Mouse (Mus musculus) small intestine, adult 2 months (tissue): ENCODE measurements around the gene Gmppb. TPM values are rescaled to one million over a fixed set of nuclear protein-coding genes. Genes with fewer than 3 reads are reported as not detected.

ENCODE experiments used
- H3K27ac ChIP-seq: fragments of 200-500 bp; 2 replicates; pipeline ENCODE4 v1.5.1; 2012; ENCODE audit warnings: low read depth, low read length, control low read depth, inconsistent platforms; ENCODE audit not compliant: insufficient read depth
- H3K27me3 ChIP-seq: fragments of 200-500 bp; 2 replicates; pipeline ENCODE4 v1.6.1; 2012; ENCODE audit warnings: mild to moderate bottlenecking, moderate library complexity, low read length, inconsistent platforms; ENCODE audit not compliant: control insufficient read depth, insufficient read depth
- H3K36me3 ChIP-seq: fragments of 200-500 bp; 2 replicates; pipeline ENCODE4 v1.6.1; 2012; ENCODE audit warnings: mild to moderate bottlenecking, low read length, control low read depth, inconsistent platforms; ENCODE audit not compliant: control insufficient read depth, insufficient read depth
- H3K4me1 ChIP-seq: fragments of 200-500 bp; 2 replicates; pipeline ENCODE4 v1.6.1; 2012; ENCODE audit warnings: low read length, inconsistent platforms, mixed read lengths; ENCODE audit not compliant: control insufficient read depth, insufficient read depth, insufficient read length
- H3K4me3 ChIP-seq: fragments of 200-500 bp; 2 replicates; pipeline ENCODE4 v1.5.1; 2012; ENCODE audit warnings: low read depth, mild to moderate bottlenecking, control low read depth, inconsistent platforms, low read length, moderate library complexity
- CTCF ChIP-seq: fragments of 200-500 bp; IDR thresholded peaks from 2 replicates; pipeline ENCODE4 v1.5.1; 2012; ENCODE audit warnings: low read depth, mild to moderate bottlenecking, control low read depth, inconsistent platforms, low read length, moderate library complexity, mixed read lengths; ENCODE audit not compliant: insufficient replicate concordance, insufficient read length; ENCODE audit errors: extremely low read depth
- POLR2A ChIP-seq: fragments of 200-500 bp; IDR thresholded peaks from 2 replicates; pipeline ENCODE4 v1.6.1; 2012; ENCODE audit warnings: low read depth, mild to moderate bottlenecking, control low read depth, inconsistent platforms, low read length, moderate library complexity
- WGBS: fragments of 180-500 bp; shearing (Covaris S2); methylation state at CpG from one replicate; pipeline ENCODE4 v1.1.7; 2018; 5-methylcytosine and 5-hydroxymethylcytosine counted together
- polyA plus RNA-seq: library from polyadenylated mRNA; depleted of rRNA; stranded (reverse); fragments of >200 nt; gene quantifications from 2 replicates; pipeline ENCODE4 v1.2.3, GENCODE M21; 2012

Gmppb gene
- polyA plus RNA-seq, 1 experiment: 56.7 TPM

GRCm38 (mm10) chr9:108044751-108045492 is 4.1 kb upstream of the Gmppb start:
- WGBS: 92% methylated on average over 8 of the region's 8 CpGs
- peaks cover 13% of the 10 kb centered on the region for H3K4me1 ChIP-seq
- no peaks in the 10 kb centered on the region for H3K27me3 ChIP-seq
- H3K36me3 ChIP-seq: peaks cover 36% of the 10 kb centered on the region
- H3K27ac ChIP-seq: no peak overlapping the region
- H3K4me3 ChIP-seq: no peak overlapping the region
- no peak for TF ChIP-seq POLR2A
- no peak for TF ChIP-seq CTCF

- peaks cover 40% of the 10 kb centered on the region for H3K36me3 ChIP-seq
- TF ChIP-seq CTCF: no peak
- no peak for TF ChIP-seq POLR2A
- H3K4me1 ChIP-seq: peaks cover 15% of the 10 kb centered on the region
- H3K4me3 ChIP-seq: no peak overlapping the region
- no peaks in the 10 kb centered on the region for H3K27me3 ChIP-seq
- WGBS: 92% methylated on average over 4 of the region's 4 CpGs
- no peak overlapping the region for H3K27ac ChIP-seq
Observed at GRCm38 (mm10) chr9:108046582-108046981, 2.5 kb upstream of the Gmppb start.

- 34% methylated on average over 17 of the region's 17 CpGs for WGBS
- H3K4me3 ChIP-seq: peak overlapping the region; percentile 62
- peaks cover 15% of the 10 kb centered on the region for H3K4me1 ChIP-seq
- H3K36me3 ChIP-seq: peaks cover 47% of the 10 kb centered on the region
- no peaks in the 10 kb centered on the region for H3K27me3 ChIP-seq
- H3K27ac ChIP-seq: peak overlapping the region; percentile 90
- no peak for TF ChIP-seq POLR2A
- TF ChIP-seq CTCF: no peak
Observed at GRCm38 (mm10) chr9:108047601-108048565, 1.2 kb upstream of the Gmppb start.

- H3K4me1 ChIP-seq: peaks cover 21% of the 10 kb centered on the region
- H3K27ac ChIP-seq: peak overlapping the region; percentile 90
- no peaks in the 10 kb centered on the region for H3K27me3 ChIP-seq
- 2% methylated on average over 19 of the region's 19 CpGs for WGBS
- TF ChIP-seq CTCF: no peak
- no peak for TF ChIP-seq POLR2A
- H3K4me3 ChIP-seq: peak overlapping the region; percentile 62
- H3K36me3 ChIP-seq: peaks cover 46% of the 10 kb centered on the region
Observed at GRCm38 (mm10) chr9:108048566-108048955, 481 bp upstream of the Gmppb start.

- peak overlapping the region; percentile 97 for H3K27ac ChIP-seq
- H3K4me1 ChIP-seq: peaks cover 30% of the 10 kb centered on the region
- 15% methylated on average over 15 of the region's 15 CpGs for whole genome bisulfite sequencing
- H3K36me3 ChIP-seq: peaks cover 49% of the 10 kb centered on the region
- no peak for TF ChIP-seq CTCF
- no peak for TF ChIP-seq POLR2A
- H3K4me3 ChIP-seq: peak overlapping the region; percentile 86
- no peaks in the 10 kb centered on the region for H3K27me3 ChIP-seq
Observed at GRCm38 (mm10) chr9:108049561-108050251, 664 bp downstream of the Gmppb start.

- no peak overlapping the region for H3K4me3 ChIP-seq
- H3K36me3 ChIP-seq: peaks cover 50% of the 10 kb centered on the region
- 87% methylated on average over 15 of the region's 15 CpGs for WGBS
- H3K27ac ChIP-seq: no peak overlapping the region
- TF ChIP-seq CTCF: no peak
- no peak for TF ChIP-seq POLR2A
- H3K27me3 ChIP-seq: no peaks in the 10 kb centered on the region
- peaks cover 31% of the 10 kb centered on the region for H3K4me1 ChIP-seq
Observed at GRCm38 (mm10) chr9:108051184-108051930, 2.3 kb downstream of the Gmppb start.
